16 mouse cellular contexts compared by ENCODE assay signal in the genomic region with DNA sequence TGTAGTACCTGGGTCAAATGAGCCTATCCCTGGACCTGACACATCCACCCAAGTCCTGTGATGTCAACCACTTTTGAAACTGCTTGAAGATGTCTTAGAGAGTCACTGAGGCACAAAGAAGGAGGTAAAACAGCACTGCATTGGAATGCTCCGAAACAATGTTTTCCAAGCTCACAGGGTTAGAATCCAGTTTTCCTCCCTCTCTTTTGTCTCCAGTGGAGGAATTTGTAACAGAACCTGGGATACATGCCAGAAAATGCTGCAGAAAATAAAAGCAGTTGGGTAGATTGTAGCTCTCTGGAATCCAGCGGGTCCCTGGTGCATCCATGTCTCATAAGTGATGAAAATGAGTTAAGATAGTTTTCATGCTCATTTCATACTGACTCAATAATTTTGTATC.
A peak's percentile ranks its signal among the peaks of the same experiment; 100 is the strongest.
DNase-seq lines count a peak whose midpoint lies in the region; ATAC-seq and TF ChIP-seq lines count a peak whose summit lies in the region.
"Had no signal": no experiment of that assay in that cellular context is flagged by ENCODE, and none has a peak within 500 bp of the region (broad histone marks: within the 10 kb centered on the region; RNA-seq: fewer than 3 reads in every experiment).

No protein-coding gene starts in this region.

- no peak overlapping the region for H3K4me2 ChIP-seq in heart, postnatal 0 days (ENCODE audit: low read depth, low read length)
- no peak overlapping the region for H3K4me2 ChIP-seq in embryonic facial prominence, embryonic 13.5 days

- intact Hi-C loops in left cerebral cortex, postnatal 14 days (cut with DNase I) = no loop called here
- intact Hi-C loops in left cerebral cortex, adult 2 months (cut with DNase I) = no loop called here

- H3K27ac ChIP-seq in heart, postnatal 0 days (ENCODE audit: low read depth) = no peak overlapping the region
- no peak overlapping the region for H3K27ac ChIP-seq in heart, embryonic 10.5 days
- H3K27ac ChIP-seq in left cerebral cortex, adult 2 months = no peak overlapping the region
- H3K27ac ChIP-seq in embryonic facial prominence, embryonic 13.5 days = peak overlapping the region; percentile 87
- H3K27ac ChIP-seq: hindbrain, embryonic 10.5 days had no signal

- H3K4me1 ChIP-seq in heart, postnatal 0 days (ENCODE audit: control insufficient read depth, insufficient read depth) = no peaks in the 10 kb centered on the region
- H3K4me1 ChIP-seq in heart, embryonic 10.5 days = no peaks in the 10 kb centered on the region
- peaks cover 32% of the 10 kb centered on the region for H3K4me1 ChIP-seq in embryonic facial prominence, embryonic 13.5 days

- no peak for TF ChIP-seq CTCF in heart, postnatal 0 days (IDR thresholded peaks at IDR 0.05; ENCODE audit: low read depth)
- TF ChIP-seq CTCF in left cerebral cortex, adult 2 months (IDR thresholded peaks at IDR 0.05) = no peak; the same call in 1 of the 2 replicates

- no peak overlapping the region for H3K9ac ChIP-seq in heart, postnatal 0 days (replicated peaks; ENCODE audit: low read depth, low read length)
- H3K9ac ChIP-seq in embryonic facial prominence, embryonic 13.5 days = no peak overlapping the region

- H3K36me3 ChIP-seq in heart, postnatal 0 days (replicated peaks; ENCODE audit: control insufficient read depth, insufficient read depth, low read length) = no peaks in the 10 kb centered on the region
- no peaks in the 10 kb centered on the region for H3K36me3 ChIP-seq in heart, embryonic 10.5 days
- H3K36me3 ChIP-seq in embryonic facial prominence, embryonic 13.5 days = no peaks in the 10 kb centered on the region
- H3K36me3 ChIP-seq: hindbrain, embryonic 10.5 days had no signal

- WGBS in heart, postnatal 0 days = 36% methylated on average over 2 of the region's 2 CpGs
- 60% methylated on average over 2 of the region's 2 CpGs for whole genome bisulfite sequencing in heart, embryonic 10.5 days
- WGBS in embryonic facial prominence, embryonic 13.5 days = 30% methylated on average over 2 of the region's 2 CpGs

- H3K4me3 ChIP-seq in heart, postnatal 0 days (ENCODE audit: low read depth, low read length) = no peak overlapping the region
- H3K4me3 ChIP-seq in heart, embryonic 10.5 days = no peak overlapping the region
- H3K4me3 ChIP-seq in left cerebral cortex, adult 2 months = no peak overlapping the region
- no peak overlapping the region for H3K4me3 ChIP-seq in embryonic facial prominence, embryonic 13.5 days
- H3K4me3 ChIP-seq: hindbrain, embryonic 10.5 days; myocyte had no signal

- no peaks in the 10 kb centered on the region for H3K27me3 ChIP-seq in heart, postnatal 0 days (ENCODE audit: control insufficient read depth, insufficient read depth, low read length)
- no peaks in the 10 kb centered on the region for H3K27me3 ChIP-seq in heart, embryonic 10.5 days (ENCODE audit: insufficient read depth, poor library complexity, severe bottlenecking)
- H3K27me3 ChIP-seq in embryonic facial prominence, embryonic 13.5 days = no peaks in the 10 kb centered on the region
- H3K27me3 ChIP-seq: CH12.LX had no signal

- no peak for TF ChIP-seq EP300 in heart, postnatal 0 days (IDR thresholded peaks at IDR 0.05; ENCODE audit: low read depth)

- no peaks in the 10 kb centered on the region for H3K9me3 ChIP-seq in heart, postnatal 0 days (replicated peaks; ENCODE audit: control insufficient read depth, low read length)
- no peaks in the 10 kb centered on the region for H3K9me3 ChIP-seq in heart, embryonic 10.5 days
- H3K9me3 ChIP-seq in embryonic facial prominence, embryonic 13.5 days = no peaks in the 10 kb centered on the region
- H3K9me3 ChIP-seq: hindbrain, embryonic 10.5 days had no signal

- DNase-seq in heart, postnatal 0 days (ENCODE audit: low spot score) = peak; percentile 37
- DNase-seq in heart, embryonic 10.5 days (ENCODE audit: low spot score) = no peak
- peak; percentile 22 to 40 for DNase-seq in left cerebral cortex, postnatal 14 days (ENCODE audit: low spot score in 2 of 2)
- no peak for DNase-seq in left cerebral cortex, adult 2 months (ENCODE audit: extremely low spot score in 1 of 2, low spot score in 2 of 2)
- peak; percentile 70 for DNase-seq in 3T3-L1 (ENCODE audit: low read depth, low spot score)
- no peak for DNase-seq in frontal cortex, postnatal 25 days (ENCODE audit: low spot score in 2 of 2)
- no peak for DNase-seq in ovary, adult 18-20 months (ENCODE audit: low spot score)
- DNase-seq: adrenal gland, postnatal 25 days; cerebellum, adult 8-10 months; kidney, postnatal 36 days; lung, postnatal 14 days; thymus, postnatal 25 days had no signal

- no peak for ATAC-seq in heart, postnatal 0 days (ENCODE audit: insufficient read depth, low read depth)
- no peak for ATAC-seq in embryonic facial prominence, embryonic 13.5 days (ENCODE audit: insufficient number of reproducible peaks, insufficient read depth, low FRiP score, low TSS enrichment, low read depth)

Comparison
In these comparisons a context has a peak if more than half of its experiments do, and no peak if none do; other contexts are left out.
1. DNase-seq: peak in heart, postnatal 0 days (single experiment), left cerebral cortex, postnatal 14 days (2 of 2) and 3T3-L1 (single experiment); none in heart, embryonic 10.5 days (single experiment), left cerebral cortex, adult 2 months (0 of 2), frontal cortex, postnatal 25 days (0 of 2) and ovary, adult 18-20 months (single experiment).